Mouse (Mus musculus): ENCODE results near the gene Gm3159. TPM values are rescaled to one million over a fixed set of nuclear protein-coding genes. Genes with fewer than 3 reads are reported as not detected.
"Not testable (repeated sequence)": the region's sequence is repeated elsewhere in the genome, so short reads cannot be mapped to it uniquely, and the experiment has no call there.

The Gm3159 gene
- total RNA-seq (2012; rRNA removed), result 0.09 TPM in 1 of 2 replicates, not detected in the other

DNA sequence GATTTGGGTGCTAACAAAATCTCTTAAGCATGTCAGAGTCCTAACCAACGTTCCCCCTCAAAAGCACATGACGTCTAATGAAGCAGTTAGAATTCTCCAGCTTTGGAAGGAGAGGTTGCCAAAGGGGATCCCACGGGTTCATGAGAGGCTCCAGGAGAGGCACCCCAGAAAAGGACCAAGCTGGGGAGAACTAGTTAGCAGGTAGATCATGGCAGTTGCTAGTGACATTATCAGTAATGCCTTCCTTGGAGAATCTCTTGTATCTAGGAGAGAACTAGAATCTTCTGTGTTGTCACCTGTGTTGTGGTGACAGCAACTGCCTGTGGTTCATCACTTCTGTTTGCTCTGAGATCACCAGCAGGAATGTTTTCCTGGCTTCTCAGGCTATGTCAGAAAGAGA, at the start of gene Gm3159:
Gene Gm3159 (plus strand): TSS at position 301 of the 400 bp plus-strand sequence.
- H3K4me3 ChIP-seq (ENCODE audit: insufficient read depth in 1 of 2, low read depth in 1 of 2, low read length in 2 of 2, poor library complexity in 1 of 2, severe bottlenecking in 1 of 2); in situ Hi-C loops (cut with MboI; ENCODE audit: low sequenced_read_pairs in 2 of 2, unreplicated experiment in 2 of 2); H3K9me3 ChIP-seq (ENCODE audit: control insufficient read depth, insufficient read depth, low read depth, low read length); H3K9ac ChIP-seq (ENCODE audit: insufficient read depth, low read depth, low read length, poor library complexity, severe bottlenecking); DNase-seq (ENCODE audit: low read depth, low spot score); H3K4me1 ChIP-seq (ENCODE audit: control insufficient read depth in 2 of 2, insufficient read depth in 2 of 2, low read length in 2 of 2, poor library complexity in 1 of 2); H3K36me3 ChIP-seq (ENCODE audit: control insufficient read depth, insufficient read depth, low read length, poor library complexity, severe bottlenecking); H3K27ac ChIP-seq (ENCODE audit: insufficient read depth, low read depth, low read length, poor library complexity, severe bottlenecking): not testable (repeated sequence)

DNA sequence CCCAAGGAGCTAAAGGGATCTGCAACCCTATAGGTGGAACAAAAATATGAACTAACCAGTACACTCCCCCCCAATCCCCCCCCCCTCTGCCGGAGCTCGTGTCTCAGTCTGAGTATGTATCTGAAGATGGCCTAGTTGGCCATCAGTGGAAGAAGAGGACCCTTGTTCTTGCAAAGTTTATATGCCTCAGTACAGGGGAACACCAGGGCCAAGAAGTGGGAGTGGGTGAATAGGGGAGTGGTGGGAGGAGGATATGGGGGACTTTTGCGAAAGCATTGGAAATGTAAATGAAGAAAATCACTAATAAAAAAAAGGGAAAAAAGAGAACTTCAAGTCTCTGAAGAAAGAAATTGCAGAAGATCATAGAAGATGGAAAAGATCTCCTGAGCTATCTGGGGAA, 28.3 kb upstream of the Gm3159 start:
- H3K36me3 ChIP-seq (ENCODE audit: control insufficient read depth, insufficient read depth, low read length, poor library complexity, severe bottlenecking); H3K27ac ChIP-seq (ENCODE audit: insufficient read depth, low read depth, low read length, poor library complexity, severe bottlenecking); H3K9ac ChIP-seq (ENCODE audit: insufficient read depth, low read depth, low read length, poor library complexity, severe bottlenecking): not testable (repeated sequence)

DNA sequence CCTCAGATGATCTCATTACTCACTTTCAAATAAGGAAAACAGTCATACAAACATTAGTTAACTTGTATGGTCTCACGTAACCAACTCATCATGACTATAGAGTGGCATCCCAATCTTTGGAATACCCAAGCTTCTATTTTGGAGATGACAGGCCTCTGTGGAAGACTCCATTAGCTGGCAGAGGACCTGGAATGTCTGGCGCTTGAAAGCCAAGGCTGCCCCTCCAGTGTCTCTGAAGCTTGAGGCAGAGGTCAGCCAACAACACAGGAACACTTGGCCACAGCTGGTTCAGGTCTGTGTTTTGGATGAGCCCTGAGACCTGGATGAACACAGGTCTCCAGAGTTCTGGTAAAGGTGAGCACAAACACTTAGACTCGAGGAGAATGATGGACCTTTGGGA, 27.6 kb upstream of the Gm3159 start:
- DNase-seq (ENCODE audit: low read depth, low spot score); in situ Hi-C loops (cut with MboI; ENCODE audit: low sequenced_read_pairs in 2 of 2, unreplicated experiment in 2 of 2); H3K4me1 ChIP-seq (ENCODE audit: control insufficient read depth in 2 of 2, insufficient read depth in 2 of 2, low read length in 2 of 2, poor library complexity in 1 of 2): not testable (repeated sequence)

More for the DNA sequence above, 28.3 kb upstream of the Gm3159 start:
- DNase-seq (ENCODE audit: low read depth, low spot score); H3K4me3 ChIP-seq (ENCODE audit: insufficient read depth in 1 of 2, low read depth in 1 of 2, low read length in 2 of 2, poor library complexity in 1 of 2, severe bottlenecking in 1 of 2); in situ Hi-C loops (cut with MboI; ENCODE audit: low sequenced_read_pairs in 2 of 2, unreplicated experiment in 2 of 2); H3K9me3 ChIP-seq (ENCODE audit: control insufficient read depth, insufficient read depth, low read depth, low read length); H3K4me1 ChIP-seq (ENCODE audit: control insufficient read depth in 2 of 2, insufficient read depth in 2 of 2, low read length in 2 of 2, poor library complexity in 1 of 2): not testable (repeated sequence)

DNA sequence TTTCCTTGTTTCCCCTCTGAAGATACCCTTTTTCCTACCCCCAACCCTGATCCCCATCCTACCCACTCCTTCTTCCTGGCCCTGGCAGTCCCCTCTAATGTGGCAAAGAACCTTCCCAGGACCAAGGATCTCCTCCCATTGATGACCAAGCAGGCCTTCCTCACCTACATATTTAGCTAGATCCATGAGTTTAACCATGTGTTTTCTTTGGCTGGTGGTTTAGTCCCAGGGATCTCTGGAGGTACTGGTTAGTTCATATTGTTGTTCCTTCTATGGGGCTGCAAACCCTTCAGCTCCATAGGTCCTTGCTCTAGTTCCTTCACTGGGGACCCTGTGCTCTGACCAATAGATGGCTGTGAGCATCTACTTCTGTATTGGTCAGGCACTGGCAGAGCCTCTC, 19.5 kb upstream of the Gm3159 start:
- H3K27ac ChIP-seq (ENCODE audit: insufficient read depth, low read depth, low read length, poor library complexity, severe bottlenecking); DNase-seq (ENCODE audit: low read depth, low spot score); H3K4me3 ChIP-seq (ENCODE audit: insufficient read depth in 1 of 2, low read depth in 1 of 2, low read length in 2 of 2, poor library complexity in 1 of 2, severe bottlenecking in 1 of 2); H3K9ac ChIP-seq (ENCODE audit: insufficient read depth, low read depth, low read length, poor library complexity, severe bottlenecking); H3K9me3 ChIP-seq (ENCODE audit: control insufficient read depth, insufficient read depth, low read depth, low read length); H3K4me1 ChIP-seq (ENCODE audit: control insufficient read depth in 2 of 2, insufficient read depth in 2 of 2, low read length in 2 of 2, poor library complexity in 1 of 2); H3K36me3 ChIP-seq (ENCODE audit: control insufficient read depth, insufficient read depth, low read length, poor library complexity, severe bottlenecking); in situ Hi-C loops (cut with MboI; ENCODE audit: low sequenced_read_pairs in 2 of 2, unreplicated experiment in 2 of 2): not testable (repeated sequence)

More for the DNA sequence above, 27.6 kb upstream of the Gm3159 start:
- H3K36me3 ChIP-seq (ENCODE audit: control insufficient read depth, insufficient read depth, low read length, poor library complexity, severe bottlenecking); H3K9me3 ChIP-seq (ENCODE audit: control insufficient read depth, insufficient read depth, low read depth, low read length); H3K9ac ChIP-seq (ENCODE audit: insufficient read depth, low read depth, low read length, poor library complexity, severe bottlenecking); H3K27ac ChIP-seq (ENCODE audit: insufficient read depth, low read depth, low read length, poor library complexity, severe bottlenecking); H3K4me3 ChIP-seq (ENCODE audit: insufficient read depth in 1 of 2, low read depth in 1 of 2, low read length in 2 of 2, poor library complexity in 1 of 2, severe bottlenecking in 1 of 2): not testable (repeated sequence)

DNA sequence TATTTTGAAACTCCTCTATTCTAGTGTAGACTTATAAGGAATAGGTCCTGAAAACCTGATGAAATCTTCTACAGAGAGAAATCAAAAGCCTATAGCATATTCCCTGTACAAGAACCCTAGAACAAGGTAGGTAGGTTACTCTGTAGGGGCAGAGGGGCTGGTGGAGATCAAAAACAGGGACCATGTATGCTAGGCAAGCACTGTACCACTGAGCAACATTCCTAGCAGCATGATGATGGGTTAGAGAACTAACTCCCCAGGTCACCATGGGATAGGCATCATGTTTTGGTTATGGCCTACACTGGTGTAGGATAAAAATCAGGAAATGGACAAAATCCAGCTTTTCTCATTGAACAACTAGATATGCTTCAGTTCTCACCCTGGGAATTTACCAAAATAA, 11.7 kb upstream of the Gm3159 start:
- H3K4me3 ChIP-seq (ENCODE audit: insufficient read depth in 1 of 2, low read depth in 1 of 2, low read length in 2 of 2, poor library complexity in 1 of 2, severe bottlenecking in 1 of 2); H3K9ac ChIP-seq (ENCODE audit: insufficient read depth, low read depth, low read length, poor library complexity, severe bottlenecking); DNase-seq (ENCODE audit: low read depth, low spot score); H3K4me1 ChIP-seq (ENCODE audit: control insufficient read depth in 2 of 2, insufficient read depth in 2 of 2, low read length in 2 of 2, poor library complexity in 1 of 2); H3K27ac ChIP-seq (ENCODE audit: insufficient read depth, low read depth, low read length, poor library complexity, severe bottlenecking); H3K9me3 ChIP-seq (ENCODE audit: control insufficient read depth, insufficient read depth, low read depth, low read length); H3K36me3 ChIP-seq (ENCODE audit: control insufficient read depth, insufficient read depth, low read length, poor library complexity, severe bottlenecking); in situ Hi-C loops (cut with MboI; ENCODE audit: low sequenced_read_pairs in 2 of 2, unreplicated experiment in 2 of 2): not testable (repeated sequence)

DNA sequence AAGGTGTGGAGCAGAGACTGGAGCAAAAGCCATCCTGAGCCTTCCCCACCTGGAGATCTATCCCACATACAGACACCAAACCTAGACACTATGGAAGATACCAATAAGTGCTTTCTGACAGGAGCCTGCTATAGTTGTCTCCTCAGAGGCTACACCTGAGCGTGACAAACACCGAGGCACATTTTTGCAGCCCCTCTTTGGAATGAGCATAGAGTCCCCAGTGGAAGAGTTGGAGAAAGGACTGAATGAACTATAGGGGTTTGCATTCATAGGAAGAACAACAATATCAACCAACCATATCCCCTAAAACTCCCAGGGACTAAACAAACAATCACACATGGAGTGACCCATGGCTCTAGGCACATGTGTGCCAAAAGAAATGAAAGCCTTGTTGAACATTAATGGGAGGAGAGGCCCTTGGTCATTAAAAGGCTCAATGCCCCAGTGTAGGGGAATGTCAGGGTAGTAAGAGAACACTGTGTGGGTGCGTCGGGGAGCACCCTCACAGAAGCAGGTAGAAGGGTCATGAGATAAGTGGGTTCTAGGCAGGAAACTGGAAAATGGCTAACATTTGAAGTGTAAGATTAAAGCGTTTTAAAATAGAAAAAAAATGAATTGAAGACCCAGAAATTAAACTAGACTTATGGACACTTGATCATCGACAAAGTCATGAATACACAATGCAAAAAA, 4.3 kb upstream of the Gm3159 start:
- H3K4me3 ChIP-seq (ENCODE audit: insufficient read depth in 1 of 2, low read depth in 1 of 2, low read length in 2 of 2, poor library complexity in 1 of 2, severe bottlenecking in 1 of 2); DNase-seq (ENCODE audit: low read depth, low spot score); H3K9me3 ChIP-seq (ENCODE audit: control insufficient read depth, insufficient read depth, low read depth, low read length); H3K4me1 ChIP-seq (ENCODE audit: control insufficient read depth in 2 of 2, insufficient read depth in 2 of 2, low read length in 2 of 2, poor library complexity in 1 of 2); H3K27ac ChIP-seq (ENCODE audit: insufficient read depth, low read depth, low read length, poor library complexity, severe bottlenecking); H3K9ac ChIP-seq (ENCODE audit: insufficient read depth, low read depth, low read length, poor library complexity, severe bottlenecking); H3K36me3 ChIP-seq (ENCODE audit: control insufficient read depth, insufficient read depth, low read length, poor library complexity, severe bottlenecking); in situ Hi-C loops (cut with MboI; ENCODE audit: low sequenced_read_pairs in 2 of 2, unreplicated experiment in 2 of 2): not testable (repeated sequence)

DNA sequence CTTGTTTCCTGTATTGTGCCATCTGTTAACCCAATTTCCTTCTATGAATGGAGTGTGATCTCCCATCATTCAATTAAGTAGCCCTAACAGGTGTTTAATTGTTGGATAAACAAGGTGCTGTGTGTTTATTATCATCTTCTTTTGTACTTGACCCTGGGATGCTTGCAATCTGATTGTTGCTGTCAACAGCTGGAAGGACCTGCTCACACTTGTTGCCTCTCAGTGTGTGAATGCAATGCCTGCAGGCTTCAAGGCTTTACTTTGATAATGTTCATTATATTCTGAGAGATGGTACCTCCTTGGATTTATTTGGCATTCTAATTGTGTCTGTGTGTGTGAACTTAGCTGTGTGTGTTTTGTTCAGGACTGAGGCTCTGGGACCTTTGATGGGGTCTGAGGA, 1.3 kb downstream of the Gm3159 start:
- H3K9me3 ChIP-seq (ENCODE audit: control insufficient read depth, insufficient read depth, low read depth, low read length); in situ Hi-C loops (cut with MboI; ENCODE audit: low sequenced_read_pairs in 2 of 2, unreplicated experiment in 2 of 2); H3K27ac ChIP-seq (ENCODE audit: insufficient read depth, low read depth, low read length, poor library complexity, severe bottlenecking); H3K36me3 ChIP-seq (ENCODE audit: control insufficient read depth, insufficient read depth, low read length, poor library complexity, severe bottlenecking); DNase-seq (ENCODE audit: low read depth, low spot score); H3K4me1 ChIP-seq (ENCODE audit: control insufficient read depth in 2 of 2, insufficient read depth in 2 of 2, low read length in 2 of 2, poor library complexity in 1 of 2); H3K4me3 ChIP-seq (ENCODE audit: insufficient read depth in 1 of 2, low read depth in 1 of 2, low read length in 2 of 2, poor library complexity in 1 of 2, severe bottlenecking in 1 of 2); H3K9ac ChIP-seq (ENCODE audit: insufficient read depth, low read depth, low read length, poor library complexity, severe bottlenecking): not testable (repeated sequence)

DNA sequence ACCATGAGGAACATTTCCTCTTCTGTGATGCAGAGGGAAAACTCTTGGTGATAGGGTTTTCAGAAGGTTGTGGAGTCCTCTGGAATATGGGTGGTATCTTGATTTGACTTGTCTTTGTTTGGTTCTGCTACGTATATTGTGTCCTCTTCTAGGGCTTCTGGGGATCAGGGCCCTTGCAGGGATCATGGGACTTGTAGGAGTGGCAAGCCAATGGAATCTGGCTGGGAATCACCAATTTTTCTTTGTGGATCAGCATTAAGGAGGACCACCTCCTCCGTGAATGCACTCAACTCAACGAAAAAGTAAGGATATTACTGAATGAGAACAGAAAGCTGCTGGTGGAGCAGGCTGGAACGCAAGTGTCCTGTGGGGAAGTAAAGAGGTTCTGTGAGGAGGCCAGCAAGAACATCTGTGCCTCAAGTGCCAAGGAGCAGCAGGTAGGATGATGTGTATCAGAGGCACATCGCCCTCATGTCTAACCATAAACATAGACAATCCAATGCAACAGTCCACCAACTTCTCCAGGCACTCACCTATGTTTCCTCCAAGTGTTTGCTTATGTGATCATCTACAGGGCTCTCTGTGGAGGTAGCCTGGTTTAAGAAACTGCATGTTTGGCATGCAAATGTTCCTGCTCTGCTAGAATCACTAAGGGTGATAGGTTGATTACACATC, 2.9 kb downstream of the Gm3159 start:
- DNase-seq (ENCODE audit: low read depth, low spot score); H3K27ac ChIP-seq (ENCODE audit: insufficient read depth, low read depth, low read length, poor library complexity, severe bottlenecking); in situ Hi-C loops (cut with MboI; ENCODE audit: low sequenced_read_pairs in 2 of 2, unreplicated experiment in 2 of 2); H3K4me3 ChIP-seq (ENCODE audit: insufficient read depth in 1 of 2, low read depth in 1 of 2, low read length in 2 of 2, poor library complexity in 1 of 2, severe bottlenecking in 1 of 2); H3K9me3 ChIP-seq (ENCODE audit: control insufficient read depth, insufficient read depth, low read depth, low read length); H3K9ac ChIP-seq (ENCODE audit: insufficient read depth, low read depth, low read length, poor library complexity, severe bottlenecking); H3K4me1 ChIP-seq (ENCODE audit: control insufficient read depth in 2 of 2, insufficient read depth in 2 of 2, low read length in 2 of 2, poor library complexity in 1 of 2); H3K36me3 ChIP-seq (ENCODE audit: control insufficient read depth, insufficient read depth, low read length, poor library complexity, severe bottlenecking): not testable (repeated sequence)

Data from ES-E14 (cell line).